Mouse (Mus musculus) layer of hippocampus, adult 18-20 months (tissue): ENCODE measurements around the gene Pigg. TPM values are rescaled to one million over a fixed set of nuclear protein-coding genes. Genes with fewer than 3 reads are reported as not detected.

Experiments used
- total RNA-seq, 2 experiments: library from RNA; stranded (reverse); gene quantifications; 2 replicates each; pipeline ENCODE4 v1.2.3; 2021

The Pigg gene
- total RNA-seq, 2 experiments from 2014 or later: 11.3 to 12.2 TPM

Other genes with a start within 250 kb of the Pigg start
- gene Mtf2, start 246.9 kb upstream of the Pigg start, total RNA-seq: 10 to 100 TPM; 46.3 to 48.1 TPM
- gene Tmed5, start 180.0 kb upstream of the Pigg start, total RNA-seq: 10 to 100 TPM; 25.1 to 29.3 TPM
- gene Ccdc18, start 179.7 kb upstream of the Pigg start, total RNA-seq: 1 to 10 TPM; 1.1 to 1.4 TPM
- gene Dr1, start 43.7 kb upstream of the Pigg start, total RNA-seq: 10 to 100 TPM; 45.5 to 46.0 TPM
- 10 to 100 TPM; 58.0 to 58.9 TPM for gene Gm42517, start 55.3 kb downstream of the Pigg start, total RNA-seq
- gene Pde6b, start 75.8 kb downstream of the Pigg start, total RNA-seq: under 1 TPM; 0.15 to 0.22 TPM
- gene Atp5k, start 121.8 kb downstream of the Pigg start, total RNA-seq: 100 to 1,000 TPM; 253 to 278 TPM
- 1 to 10 TPM; 1.2 to 1.6 TPM for gene Mfsd7a, start 136.3 kb downstream of the Pigg start, total RNA-seq
- gene Pcgf3, start 148.6 kb downstream of the Pigg start, total RNA-seq: 10 to 100 TPM; 45.4 to 47.4 TPM
- gene Cplx1, start 237.4 kb downstream of the Pigg start, total RNA-seq: 100 to 1,000 TPM; 575 to 577 TPM